Mouse (Mus musculus) layer of hippocampus, adult 9-10 months (tissue): ENCODE data around the gene Btbd35f8.
"Not testable (repeated sequence)": the region's sequence is repeated elsewhere in the genome, so short reads cannot be mapped to it uniquely, and the experiment has no call there.

Source experiments
- DNase-seq: peaks from one replicate; pipeline ENCODE4 v3.0.0; 2022; ENCODE audit warnings: low spot score

Btbd35f8 gene

DNA sequence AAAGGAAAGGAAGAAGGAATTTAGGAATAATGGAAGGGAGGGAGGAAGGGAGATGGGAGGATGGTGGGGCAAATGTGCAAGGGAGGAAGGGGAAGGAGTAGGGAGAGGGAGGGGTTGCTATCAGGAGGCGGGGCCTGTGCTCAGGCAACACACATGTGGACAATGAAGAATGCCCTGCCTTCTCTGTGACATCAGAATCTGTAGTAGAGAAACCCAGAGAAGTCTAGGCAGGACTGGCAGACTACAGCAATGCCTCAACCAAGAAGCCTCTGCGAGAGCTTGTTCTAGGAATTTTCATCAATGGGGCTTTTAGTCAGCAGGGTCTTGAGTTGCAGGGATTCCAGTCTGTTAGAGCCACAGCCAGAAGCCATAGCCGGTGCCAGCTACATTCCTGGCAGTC, at the start of gene Btbd35f8:
Btbd35f8 (plus strand) TSS at position 301 of the 400 bp plus-strand sequence.
- not testable (repeated sequence) for DNase-seq
